Mouse (Mus musculus) midbrain, embryonic 16.5 days (tissue): ENCODE measurements around the gene Ssmem1. TPM values are rescaled to one million over a fixed set of nuclear protein-coding genes. Genes with fewer than 3 reads are reported as not detected.
A peak's percentile ranks its signal among the peaks of the same experiment; 100 is the strongest.

Source experiments
- ATAC-seq: fragments of 200-750 bp; cut with Nextera tagmentation; 2 replicates; pipeline ENCODE4 v1.8.0; 2017; ENCODE audit warnings: moderate TSS enrichment
- H3K27ac ChIP-seq: fragments of 300-500 bp; sonication (generic); 2 replicates; pipeline ENCODE4 v1.5.1; 2014; ENCODE audit warnings: mild to moderate bottlenecking, low read length, mixed read lengths
- H3K27me3 ChIP-seq: fragments of 300-500 bp; sonication (generic); 2 replicates; pipeline ENCODE4 v1.6.1; 2014; ENCODE audit warnings: low read depth, low read length, mixed read lengths; ENCODE audit not compliant: control insufficient read depth, insufficient read depth
- H3K36me3 ChIP-seq: fragments of 300-500 bp; sonication (generic); 2 replicates; pipeline ENCODE4 v1.6.1; 2014; ENCODE audit warnings: mild to moderate bottlenecking, low read length, moderate library complexity, mixed read lengths; ENCODE audit not compliant: control insufficient read depth, insufficient read depth
- H3K4me1 ChIP-seq: fragments of 300-500 bp; sonication (generic); 2 replicates; pipeline ENCODE4 v1.6.1; 2014; ENCODE audit warnings: mild to moderate bottlenecking, low read length, mixed read lengths; ENCODE audit not compliant: control insufficient read depth, insufficient read depth
- H3K4me2 ChIP-seq: fragments of 300-500 bp; sonication (generic); 2 replicates; pipeline ENCODE4 v1.6.1; 2014; ENCODE audit warnings: mild to moderate bottlenecking, low read length, mixed read lengths
- H3K4me3 ChIP-seq: fragments of 300-500 bp; sonication (generic); 2 replicates; pipeline ENCODE4 v1.5.1; 2014; ENCODE audit warnings: low read depth, mild to moderate bottlenecking, low read length, moderate library complexity, mixed read lengths
- H3K9ac ChIP-seq: fragments of 300-500 bp; sonication (generic); 2 replicates; pipeline ENCODE4 v1.6.1; 2014; ENCODE audit warnings: low read depth, low read length, mixed read lengths
- H3K9me3 ChIP-seq: fragments of 300-500 bp; sonication (generic); replicated peaks from 2 replicates; pipeline ENCODE4 v1.6.1; 2014; ENCODE audit warnings: mild to moderate bottlenecking, low read length, mixed read lengths; ENCODE audit not compliant: control insufficient read depth, poor library complexity, severe bottlenecking
- WGBS: fragments of 180-500 bp; shearing (Covaris S2); extraction: QIAGEN DNeasy Blood & Tissue Kit; methylation state at CpG from one replicate; pipeline ENCODE4 v1.1.7; 2014; 5-methylcytosine and 5-hydroxymethylcytosine counted together
- polyA plus RNA-seq: library from polyadenylated mRNA; unstranded; fragments of >200 nt; fragmentation: Nextera tagmentation; extraction: Ambion mirVana; gene quantifications from 2 replicates; pipeline ENCODE4 v1.2.1, GENCODE M21; 2015

Ssmem1 gene
- polyA plus RNA-seq, 1 experiment from 2014 or later: 0.14 TPM

GRCm38 (mm10) chr6:30510291-30510690, 642 bp downstream of the Ssmem1 start:
- no peaks in the 10 kb centered on the region for H3K36me3 ChIP-seq
- H3K4me3 ChIP-seq: peak overlapping the region; percentile 66; the same call in 1 of the 2 replicates
- H3K9me3 ChIP-seq: no peaks in the 10 kb centered on the region
- peaks cover 9% of the 10 kb centered on the region for H3K4me1 ChIP-seq
- H3K27ac ChIP-seq: peak overlapping the region; percentile 94
- H3K9ac ChIP-seq: peak overlapping the region; percentile 73; the same call in 1 of the 2 replicates
- ATAC-seq: 0 out of 2 replicates have a peak, but pooled peaks have one; percentile 22
- H3K27me3 ChIP-seq: no peaks in the 10 kb centered on the region
- 55% methylated on average over 5 of the region's 5 CpGs for WGBS
- peak overlapping the region; percentile 56 for H3K4me2 ChIP-seq

GRCm38 (mm10) chr6:30514242-30514641, 4.6 kb downstream of the Ssmem1 start:
- ATAC-seq: no peak
- Histone ChIP-seq H3K9me3 (no peaks in the 10 kb centered on the region), H3K36me3 (no peaks in the 10 kb centered on the region), H3K4me2 (no peak overlapping the region), H3K4me3 (no peak overlapping the region), H3K4me1 (peaks cover 7% of the 10 kb centered on the region), H3K27ac (no peak overlapping the region), H3K27me3 (no peaks in the 10 kb centered on the region), H3K9ac (no peak overlapping the region)
- WGBS: 30% methylated on average over 9 of the region's 9 CpGs

GRCm38 (mm10) chr6:30520400-30520799, 10.8 kb downstream of the Ssmem1 start:
- H3K4me3 ChIP-seq: no peak overlapping the region
- no peak for ATAC-seq

GRCm38 (mm10) chr6:30525456-30526332, 16.0 kb downstream of the Ssmem1 start:
- WGBS: 50% methylated on average over 7 of the region's 7 CpGs
- Histone ChIP-seq H3K4me3 (no peak overlapping the region), H3K9me3 (no peaks in the 10 kb centered on the region), H3K36me3 (no peaks in the 10 kb centered on the region), H3K27me3 (no peaks in the 10 kb centered on the region), H3K4me2 (no peak overlapping the region), H3K9ac (no peak overlapping the region), H3K27ac (no peak overlapping the region), H3K4me1 (peaks cover 11% of the 10 kb centered on the region)
- ATAC-seq: no peak

More at GRCm38 (mm10) chr6:30520400-30520799, 10.8 kb downstream of the Ssmem1 start:
- Histone ChIP-seq H3K9ac (no peak overlapping the region), H3K27me3 (no peaks in the 10 kb centered on the region), H3K9me3 (no peaks in the 10 kb centered on the region), H3K4me2 (no peak overlapping the region), H3K27ac (no peak overlapping the region), H3K36me3 (no peaks in the 10 kb centered on the region), H3K4me1 (no peaks in the 10 kb centered on the region; the same call in 1 of the 2 replicates)
- 69% methylated on average over 11 of the region's 11 CpGs for WGBS

- 0 out of 2 replicates have a peak overlapping the region, but pooled peaks have one; percentile 23 for H3K9ac ChIP-seq
- no peaks in the 10 kb centered on the region for H3K27me3 ChIP-seq
- no peaks in the 10 kb centered on the region for H3K36me3 ChIP-seq
- peak overlapping the region; percentile 66 for H3K27ac ChIP-seq
- 13% methylated on average over 19 of the region's 19 CpGs for WGBS
- no peaks in the 10 kb centered on the region for H3K9me3 ChIP-seq
- H3K4me3 ChIP-seq: no peak overlapping the region
- H3K4me2 ChIP-seq: peak overlapping the region; percentile 40
- H3K4me1 ChIP-seq: peaks cover 11% of the 10 kb centered on the region
- peak; percentile 60; the same call in 1 of the 2 replicates for ATAC-seq
Measured at GRCm38 (mm10) chr6:30526586-30527515, 17.2 kb downstream of the Ssmem1 start.

GRCm38 (mm10) chr6:30528800-30529199, 19.2 kb downstream of the Ssmem1 start:
- Histone ChIP-seq H3K4me1 (peaks cover 11% of the 10 kb centered on the region), H3K4me3 (no peak overlapping the region), H3K27me3 (no peaks in the 10 kb centered on the region), H3K4me2 (no peak overlapping the region), H3K9me3 (no peaks in the 10 kb centered on the region), H3K27ac (no peak overlapping the region), H3K36me3 (no peaks in the 10 kb centered on the region), H3K9ac (no peak overlapping the region)
- no peak for ATAC-seq
- WGBS: 67% methylated on average over 6 of the region's 6 CpGs

GRCm38 (mm10) chr6:30535340-30535739, 25.7 kb downstream of the Ssmem1 start:
- Histone ChIP-seq H3K4me1 (no peaks in the 10 kb centered on the region), H3K4me2 (no peak overlapping the region), H3K9ac (no peak overlapping the region), H3K36me3 (no peaks in the 10 kb centered on the region), H3K9me3 (no peaks in the 10 kb centered on the region), H3K27me3 (no peaks in the 10 kb centered on the region), H3K4me3 (no peak overlapping the region), H3K27ac (no peak overlapping the region)
- WGBS: 52% methylated on average over 3 of the region's 3 CpGs
- ATAC-seq: no peak

- Histone ChIP-seq H3K4me3 (no peak overlapping the region), H3K4me2 (no peak overlapping the region), H3K9ac (no peak overlapping the region), H3K27ac (no peak overlapping the region), H3K9me3 (no peaks in the 10 kb centered on the region), H3K36me3 (no peaks in the 10 kb centered on the region), H3K4me1 (no peaks in the 10 kb centered on the region; the same call in 1 of the 2 replicates), H3K27me3 (no peaks in the 10 kb centered on the region)
- ATAC-seq: no peak
- WGBS: 67% methylated on average over 10 of the region's 10 CpGs
Measured at GRCm38 (mm10) chr6:30538240-30538639, 28.6 kb downstream of the Ssmem1 start.
